Mouse (Mus musculus) lung, embryonic 14.5 days (tissue): ENCODE results near the gene Commd8. TPM values are rescaled to one million over a fixed set of nuclear protein-coding genes. Genes with fewer than 3 reads are reported as not detected.

Experiments
- ATAC-seq: fragments of 200-750 bp; cut with Nextera tagmentation; 2 replicates; pipeline ENCODE4 v1.8.0; 2017; ENCODE audit warnings: mild to moderate bottlenecking, moderate TSS enrichment, moderate library complexity; ENCODE audit not compliant: insufficient read depth
- DNase-seq: peaks from one replicate; pipeline ENCODE4 v3.0.0-alpha.2; 2015
- H3K27ac ChIP-seq: fragments of 300-500 bp; sonication (generic); 2 replicates; pipeline ENCODE4 v1.5.1; 2014; ENCODE audit warnings: low read depth, mild to moderate bottlenecking, moderate library complexity
- H3K27me3 ChIP-seq: fragments of 300-500 bp; sonication (generic); 2 replicates; pipeline ENCODE4 v1.6.1; 2014; ENCODE audit warnings: low read length, control low read depth; ENCODE audit not compliant: insufficient read depth
- H3K36me3 ChIP-seq: fragments of 300-500 bp; sonication (generic); 2 replicates; pipeline ENCODE4 v1.6.1; 2014; ENCODE audit warnings: control low read depth; ENCODE audit not compliant: insufficient read depth
- H3K4me1 ChIP-seq: fragments of 300-500 bp; sonication (generic); 2 replicates; pipeline ENCODE4 v1.6.1; 2014; ENCODE audit warnings: antibody characterized with exemption, control low read depth; ENCODE audit not compliant: insufficient read depth
- H3K4me2 ChIP-seq: fragments of 300-500 bp; sonication (generic); 2 replicates; pipeline ENCODE4 v1.6.1; 2014; ENCODE audit warnings: mild to moderate bottlenecking
- H3K4me3 ChIP-seq: fragments of 300-500 bp; sonication (generic); 2 replicates; pipeline ENCODE4 v1.5.1; 2014; ENCODE audit warnings: low read depth, low read length
- H3K9ac ChIP-seq: fragments of 300-500 bp; sonication (generic); 2 replicates; pipeline ENCODE4 v1.6.1; 2014
- H3K9me3 ChIP-seq: fragments of 300-500 bp; sonication (generic); 2 replicates; pipeline ENCODE4 v1.6.1; 2016; ENCODE audit warnings: low read depth, low read length, control low read depth
- CTCF ChIP-seq: IDR thresholded peaks from 2 replicates; pipeline ENCODE4 v1.5.1; 2016; ENCODE audit warnings: antibody characterized with exemption, low read depth
- WGBS: fragments of 180-500 bp; shearing (Covaris S2); extraction: QIAGEN DNeasy Blood & Tissue Kit; methylation state at CpG from one replicate; pipeline ENCODE4 v1.1.7; 2014; 5-methylcytosine and 5-hydroxymethylcytosine counted together
- polyA plus RNA-seq: library from polyadenylated mRNA; unstranded; fragments of >200 nt; fragmentation: Nextera tagmentation; extraction: Ambion mirVana; gene quantifications from 2 replicates; pipeline ENCODE4 v1.2.1, GENCODE M21; 2014

Gene Commd8
- polyA plus RNA-seq, result 122 and 128 TPM in 2 replicates

- ATAC-seq, result peak; percentile 95
Measured at GRCm38 (mm10) chr5:72167594-72168284, at the start of gene Commd8. Gene Commd8 (minus strand): TSS chr5:72168189.

DNA sequence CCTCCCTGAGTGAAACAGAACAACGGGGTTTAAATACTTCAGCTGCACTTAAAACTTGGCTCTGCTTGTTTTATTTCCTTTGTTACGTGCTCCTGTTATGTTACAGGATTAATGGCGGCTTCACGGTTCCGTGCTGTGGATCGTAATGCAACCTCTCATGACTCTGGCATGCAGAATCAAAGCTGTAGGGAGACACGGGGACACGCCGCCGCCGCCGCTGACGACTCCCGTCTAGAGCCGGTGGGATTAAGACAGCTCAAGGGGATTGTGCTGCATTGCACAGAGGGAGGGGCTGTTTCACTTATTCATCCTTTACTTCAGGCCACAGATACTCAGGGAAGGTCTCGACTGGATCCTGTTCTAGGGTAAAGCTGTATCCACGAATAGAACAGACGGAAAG, 43.8 kb upstream of the Commd8 start:
- no peak for ATAC-seq
- 81% methylated on average over 18 of the region's 18 CpGs for WGBS

More at GRCm38 (mm10) chr5:72167594-72168284, at the start of gene Commd8:
- DNase-seq, result peak; percentile 99
- Histone ChIP-seq H3K9me3 (no peaks in the 10 kb centered on the region), H3K27ac (peak within 1 kb of the TSS; percentile 72), H3K4me1 (peaks cover 5% of the 10 kb centered on the region; the same call in 1 of the 2 replicates), H3K4me3 (peak within 1 kb of the TSS; percentile 75), H3K27me3 (no peaks in the 10 kb centered on the region), H3K4me2 (peak within 1 kb of the TSS; percentile 80), H3K36me3 (peaks cover 20% of the 10 kb centered on the region), H3K9ac (peak within 1 kb of the TSS; percentile 81)
- WGBS, result under 1% methylated on average over 38 of the region's 38 CpGs
- TF ChIP-seq CTCF, result no peak

GRCm38 (mm10) chr5:72210812-72211139, 42.8 kb upstream of the Commd8 start:
- no peak overlapping the region for H3K9ac ChIP-seq
- 78% methylated on average over 5 of the region's 5 CpGs for WGBS
- DNase-seq (no peak), ATAC-seq (no peak)
- no peak overlapping the region for H3K27ac ChIP-seq
- H3K9me3 ChIP-seq, result no peaks in the 10 kb centered on the region
- no peak overlapping the region for H3K4me3 ChIP-seq
- H3K27me3 ChIP-seq, result no peaks in the 10 kb centered on the region
- H3K36me3 ChIP-seq, result no peaks in the 10 kb centered on the region
- no peaks in the 10 kb centered on the region for H3K4me1 ChIP-seq
- TF ChIP-seq CTCF, result no peak
- no peak overlapping the region for H3K4me2 ChIP-seq

More for the DNA sequence above, 43.8 kb upstream of the Commd8 start:
- H3K9me3 ChIP-seq, result no peaks in the 10 kb centered on the region
- H3K4me3 ChIP-seq, result no peak overlapping the region
- no peak overlapping the region for H3K4me2 ChIP-seq
- DNase-seq, result no peak
- no peak for TF ChIP-seq CTCF
- H3K36me3 ChIP-seq, result no peaks in the 10 kb centered on the region
- no peak overlapping the region for H3K9ac ChIP-seq
- no peaks in the 10 kb centered on the region for H3K27me3 ChIP-seq
- H3K27ac ChIP-seq, result no peak overlapping the region
- H3K4me1 ChIP-seq, result no peaks in the 10 kb centered on the region

- Histone ChIP-seq H3K27ac (no peak overlapping the region), H3K4me1 (no peaks in the 10 kb centered on the region), H3K36me3 (no peaks in the 10 kb centered on the region), H3K27me3 (no peaks in the 10 kb centered on the region), H3K9ac (no peak overlapping the region), H3K9me3 (no peaks in the 10 kb centered on the region), H3K4me2 (no peak overlapping the region), H3K4me3 (no peak overlapping the region)
- TF ChIP-seq CTCF, result no peak
- ATAC-seq, result no peak
- no peak for DNase-seq
- WGBS, result 63% methylated on average over 13 of the region's 13 CpGs
Measured at GRCm38 (mm10) chr5:72210123-72210811, 42.3 kb upstream of the Commd8 start.

- no peak overlapping the region for H3K27ac ChIP-seq
- H3K4me1 ChIP-seq, result peaks cover 3% of the 10 kb centered on the region; the same call in 1 of the 2 replicates
- H3K27me3 ChIP-seq, result no peaks in the 10 kb centered on the region
- DNase-seq, result no peak
- H3K36me3 ChIP-seq, result no peaks in the 10 kb centered on the region
- no peak for TF ChIP-seq CTCF
- no peak for ATAC-seq
- H3K4me3 ChIP-seq, result no peak overlapping the region
- H3K9ac ChIP-seq, result no peak overlapping the region
- WGBS, result 69% methylated on average over 1 of the region's 1 CpGs
- H3K4me2 ChIP-seq, result no peak overlapping the region
- no peaks in the 10 kb centered on the region for H3K9me3 ChIP-seq
Measured at GRCm38 (mm10) chr5:72208515-72208914, 40.5 kb upstream of the Commd8 start.

DNA sequence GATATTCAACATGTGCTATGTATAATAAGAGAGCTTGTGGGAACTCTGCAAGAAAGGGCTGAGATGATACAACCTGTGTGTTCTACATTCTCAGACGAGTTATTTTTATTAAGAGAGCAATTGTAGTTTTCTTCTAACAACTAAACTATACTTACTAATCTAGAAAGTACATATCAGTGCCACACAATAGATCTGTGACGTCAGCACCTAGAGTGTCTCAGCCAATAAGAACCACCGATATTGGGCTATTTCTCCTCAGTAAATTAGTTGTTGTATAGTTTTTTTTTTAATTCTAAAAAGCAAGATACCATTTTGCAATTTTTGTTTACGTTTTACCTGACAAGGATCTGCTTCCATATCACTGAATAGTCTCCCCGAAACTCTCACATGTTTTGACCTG, 37.3 kb upstream of the Commd8 start:
- TF ChIP-seq CTCF, result no peak
- peaks cover 3% of the 10 kb centered on the region; the same call in 1 of the 2 replicates for H3K4me1 ChIP-seq
- WGBS, result 83% methylated on average over 5 of the region's 5 CpGs

GRCm38 (mm10) chr5:72204507-72204906, 36.5 kb upstream of the Commd8 start:
- Histone ChIP-seq H3K9ac (no peak overlapping the region), H3K36me3 (no peaks in the 10 kb centered on the region), H3K27ac (no peak overlapping the region), H3K9me3 (no peaks in the 10 kb centered on the region), H3K4me2 (peak overlapping the region; percentile 82), H3K27me3 (no peaks in the 10 kb centered on the region), H3K4me3 (no peak overlapping the region), H3K4me1 (peaks cover 3% of the 10 kb centered on the region; the same call in 1 of the 2 replicates)
- TF ChIP-seq CTCF, result no peak
- 60% methylated on average over 2 of the region's 2 CpGs for WGBS
- ATAC-seq (no peak), DNase-seq (peak; percentile 5)

More for the DNA sequence above, 37.3 kb upstream of the Commd8 start:
- no peak overlapping the region for H3K4me3 ChIP-seq
- H3K27ac ChIP-seq, result no peak overlapping the region
- DNase-seq, result no peak
- H3K9me3 ChIP-seq, result no peaks in the 10 kb centered on the region
- no peak for ATAC-seq
- H3K27me3 ChIP-seq, result no peaks in the 10 kb centered on the region
- no peaks in the 10 kb centered on the region for H3K36me3 ChIP-seq
- H3K9ac ChIP-seq, result no peak overlapping the region
- H3K4me2 ChIP-seq, result no peak overlapping the region
